Mouse (Mus musculus) ES-Bruce4 (cell line): Measurements from ENCODE around the gene Lig1. TPM values are rescaled to one million over a fixed set of nuclear protein-coding genes. Genes with fewer than 3 reads are reported as not detected.

Experiments used
- H3K27ac ChIP-seq: 2 replicates; pipeline ENCODE4 v1.5.1; 2012; ENCODE audit warnings: low read length, inconsistent platforms; ENCODE audit not compliant: insufficient read depth
- H3K27me3 ChIP-seq: 2 replicates; pipeline ENCODE4 v1.6.1; 2012; ENCODE audit warnings: mild to moderate bottlenecking, low read length, inconsistent platforms; ENCODE audit not compliant: control insufficient read depth, poor library complexity, insufficient read depth, severe bottlenecking
- H3K36me3 ChIP-seq: 2 replicates; pipeline ENCODE4 v1.6.1; 2012; ENCODE audit warnings: inconsistent platforms, mild to moderate bottlenecking, low read length, moderate library complexity; ENCODE audit not compliant: control insufficient read depth, poor library complexity, insufficient read depth, severe bottlenecking
- H3K4me1 ChIP-seq: one replicate; pipeline ENCODE4 v1.8.1; 2011; ENCODE audit warnings: low read length; ENCODE audit not compliant: control insufficient read depth, insufficient read depth
- H3K4me3 ChIP-seq: 2 replicates; pipeline ENCODE4 v1.5.1; 2011; ENCODE audit warnings: low read depth, mild to moderate bottlenecking, low read length
- H3K9ac ChIP-seq: 2 replicates; pipeline ENCODE4 v1.6.1; 2012; ENCODE audit warnings: low read depth, mild to moderate bottlenecking, inconsistent platforms; ENCODE audit not compliant: poor library complexity, severe bottlenecking
- H3K9me3 ChIP-seq: replicated peaks from 2 replicates; pipeline ENCODE4 v1.6.1; 2012; ENCODE audit warnings: mild to moderate bottlenecking, low read length, inconsistent platforms; ENCODE audit not compliant: control insufficient read depth, poor library complexity, insufficient read depth, severe bottlenecking
- CTCF ChIP-seq: IDR thresholded peaks from one replicate; pipeline ENCODE4 v1.8.1; 2011; ENCODE audit warnings: low read depth, low read length
- EP300 ChIP-seq: IDR thresholded peaks from 2 replicates; pipeline ENCODE4 v1.6.1; 2011; ENCODE audit warnings: low read depth, low read length; ENCODE audit not compliant: insufficient read depth
- POLR2A ChIP-seq: IDR thresholded peaks from one replicate; pipeline ENCODE4 v1.8.1; 2011; ENCODE audit warnings: low read length; ENCODE audit not compliant: insufficient read depth
- polyA plus RNA-seq: library from polyadenylated mRNA; stranded (reverse); fragments of >200 nt; gene quantifications from 2 replicates; pipeline ENCODE4 v1.2.4, GENCODE M21; 2011; ENCODE audit warnings: low read depth; ENCODE audit not compliant: missing spikeins, insufficient read depth, insufficient read length

Gene Lig1
- polyA plus RNA-seq, 1 experiment: 181 TPM

GRCm38 (mm10) chr7:13321424-13321823 is 44.3 kb downstream of the Lig1 start:
- no peaks in the 10 kb centered on the region for H3K27me3 ChIP-seq
- H3K4me3 ChIP-seq: no peak overlapping the region
- no peaks in the 10 kb centered on the region for H3K36me3 ChIP-seq
- no peak overlapping the region for H3K9ac ChIP-seq
- TF ChIP-seq CTCF (no peak), POLR2A (no peak), EP300 (no peak)
- H3K4me1 ChIP-seq: no peaks in the 10 kb centered on the region
- no peak overlapping the region for H3K27ac ChIP-seq
- H3K9me3 ChIP-seq: no peaks in the 10 kb centered on the region

GRCm38 (mm10) chr7:13324316-13324715 is 47.2 kb downstream of the Lig1 start, which contains the start of gene Pla2g4c:
Gene Pla2g4c (plus strand): TSS chr7:13324655.
- Histone ChIP-seq H3K27ac (no peak within 1 kb of the TSS), H3K4me1 (no peaks in the 10 kb centered on the region), H3K27me3 (no peaks in the 10 kb centered on the region), H3K4me3 (no peak within 1 kb of the TSS), H3K9me3 (no peaks in the 10 kb centered on the region), H3K9ac (no peak within 1 kb of the TSS), H3K36me3 (no peaks in the 10 kb centered on the region)
- TF ChIP-seq CTCF (no peak), EP300 (no peak), POLR2A (no peak)

GRCm38 (mm10) chr7:13330575-13330974 is 53.5 kb downstream of the Lig1 start:
- no peaks in the 10 kb centered on the region for H3K36me3 ChIP-seq
- TF ChIP-seq POLR2A: no peak
- TF ChIP-seq CTCF: no peak
- TF ChIP-seq EP300: no peak

GRCm38 (mm10) chr7:13355943-13356342 is 78.9 kb downstream of the Lig1 start:
- no peak overlapping the region for H3K4me3 ChIP-seq
- TF ChIP-seq POLR2A (no peak), CTCF (no peak), EP300 (no peak)
- no peaks in the 10 kb centered on the region for H3K27me3 ChIP-seq
- no peak overlapping the region for H3K9ac ChIP-seq
- no peak overlapping the region for H3K27ac ChIP-seq
- H3K36me3 ChIP-seq: no peaks in the 10 kb centered on the region
- no peaks in the 10 kb centered on the region for H3K9me3 ChIP-seq
- H3K4me1 ChIP-seq: no peaks in the 10 kb centered on the region

More at GRCm38 (mm10) chr7:13330575-13330974, 53.5 kb downstream of the Lig1 start:
- H3K4me1 ChIP-seq: no peaks in the 10 kb centered on the region
- H3K9me3 ChIP-seq: no peaks in the 10 kb centered on the region
- no peaks in the 10 kb centered on the region for H3K27me3 ChIP-seq
- H3K4me3 ChIP-seq: no peak overlapping the region
- H3K27ac ChIP-seq: no peak overlapping the region
- H3K9ac ChIP-seq: no peak overlapping the region

Other genes with a start within 250 kb of the Lig1 start
- gene Chmp2a, start 242.5 kb upstream of the Lig1 start, polyA plus RNA-seq: 153 and 159 TPM in 2 replicates
- 195 and 239 TPM in 2 replicates for gene Ube2m, start 239.0 kb upstream of the Lig1 start, polyA plus RNA-seq
- 0.90 and 0.93 TPM in 2 replicates for gene Mzf1, start 222.5 kb upstream of the Lig1 start, polyA plus RNA-seq
- 0.22 and 0.24 TPM in 2 replicates for gene Vmn1r85, start 182.1 kb upstream of the Lig1 start, polyA plus RNA-seq
- gene Vmn1r86, start 157.4 kb upstream of the Lig1 start, polyA plus RNA-seq: not detected in 2 replicates
- 0.15 and 0.26 TPM in 2 replicates for gene Vmn1r87, start 137.1 kb upstream of the Lig1 start, polyA plus RNA-seq
- 0.64 and 0.78 TPM in 2 replicates for gene Vmn1r88, start 117.7 kb upstream of the Lig1 start, polyA plus RNA-seq
- gene Vmn1r89, start 64.3 kb upstream of the Lig1 start, polyA plus RNA-seq: not detected in 2 replicates
- gene Zswim9, start 1.4 kb downstream of the Lig1 start, polyA plus RNA-seq: 6.0 and 9.4 TPM in 2 replicates
- gene Pla2g4c, start 47.4 kb downstream of the Lig1 start, polyA plus RNA-seq: 1.0 and 1.6 TPM in 2 replicates
- not detected in 2 replicates for gene Cabp5, start 120.8 kb downstream of the Lig1 start, polyA plus RNA-seq
- not detected in 2 replicates for gene Bsph1, start 173.6 kb downstream of the Lig1 start, polyA plus RNA-seq